Mouse (Mus musculus): Measurements from ENCODE around the gene P2rx1. TPM values are rescaled to one million over a fixed set of nuclear protein-coding genes. Genes with fewer than 3 reads are reported as not detected.

The P2rx1 gene
- 0.29 and 0.75 TPM in 2 replicates for polyA plus RNA-seq (2014; fragmentation: Nextera tagmentation; extraction: Ambion mirVana)

- H3K27me3 ChIP-seq (ENCODE audit: control insufficient read depth, insufficient read depth, low read length) = no peaks in the 10 kb centered on the region
- 48% methylated on average over 7 of the region's 8 CpGs for WGBS
- H3K27ac ChIP-seq (ENCODE audit: low read depth, low read length) = no peak within 1 kb of the TSS
- H3K4me3 ChIP-seq (ENCODE audit: low read depth, low read length) = no peak within 1 kb of the TSS
- H3K4me1 ChIP-seq (ENCODE audit: control insufficient read depth, insufficient read depth, low read length) = no peaks in the 10 kb centered on the region
- ATAC-seq (ENCODE audit: low read depth) = no peak
- no peaks in the 10 kb centered on the region for H3K9me3 ChIP-seq (ENCODE audit: control insufficient read depth, low read length)
- H3K4me2 ChIP-seq (ENCODE audit: low read depth, low read length) = no peak within 1 kb of the TSS
- no peak within 1 kb of the TSS for H3K9ac ChIP-seq (replicated peaks; ENCODE audit: low read depth, low read length)
- H3K36me3 ChIP-seq (ENCODE audit: control insufficient read depth, insufficient read depth, low read length) = no peaks in the 10 kb centered on the region
Measured at GRCm38 (mm10) chr11:72998771-72999170, at the start of gene P2rx1. Gene P2rx1, plus strand, starts transcription at chr11:72999103.

GRCm38 (mm10) chr11:72951137-72952000 lies 47.5 kb upstream of the P2rx1 start:
- no peak for ATAC-seq (ENCODE audit: low read depth)
- H3K9me3 ChIP-seq (ENCODE audit: control insufficient read depth, low read length) = no peaks in the 10 kb centered on the region
- H3K9ac ChIP-seq (replicated peaks; ENCODE audit: low read depth, low read length) = no peak overlapping the region
- H3K4me2 ChIP-seq (ENCODE audit: low read depth, low read length) = no peak overlapping the region
- H3K27me3 ChIP-seq (ENCODE audit: control insufficient read depth, insufficient read depth, low read length) = no peaks in the 10 kb centered on the region
- 69% methylated on average over 22 of the region's 22 CpGs for WGBS
- H3K4me1 ChIP-seq (ENCODE audit: control insufficient read depth, insufficient read depth, low read length) = no peaks in the 10 kb centered on the region
- no peaks in the 10 kb centered on the region for H3K36me3 ChIP-seq (ENCODE audit: control insufficient read depth, insufficient read depth, low read length)
- no peak overlapping the region for H3K4me3 ChIP-seq (ENCODE audit: low read depth, low read length)
- no peak overlapping the region for H3K27ac ChIP-seq (ENCODE audit: low read depth, low read length)

GRCm38 (mm10) chr11:72952226-72952625 lies 46.7 kb upstream of the P2rx1 start:
- H3K4me2 ChIP-seq (ENCODE audit: low read depth, low read length) = no peak overlapping the region
- no peak overlapping the region for H3K27ac ChIP-seq (ENCODE audit: low read depth, low read length)
- no peaks in the 10 kb centered on the region for H3K4me1 ChIP-seq (ENCODE audit: control insufficient read depth, insufficient read depth, low read length)
- no peak overlapping the region for H3K9ac ChIP-seq (replicated peaks; ENCODE audit: low read depth, low read length)
- no peaks in the 10 kb centered on the region for H3K9me3 ChIP-seq (ENCODE audit: control insufficient read depth, low read length)
- ATAC-seq (ENCODE audit: low read depth) = no peak
- no peaks in the 10 kb centered on the region for H3K27me3 ChIP-seq (ENCODE audit: control insufficient read depth, insufficient read depth, low read length)
- 67% methylated on average over 3 of the region's 3 CpGs for WGBS
- H3K36me3 ChIP-seq (ENCODE audit: control insufficient read depth, insufficient read depth, low read length) = no peaks in the 10 kb centered on the region
- H3K4me3 ChIP-seq (ENCODE audit: low read depth, low read length) = no peak overlapping the region

- Histone ChIP-seq H3K9me3 (ENCODE audit: control insufficient read depth, low read length) (no peaks in the 10 kb centered on the region), H3K27me3 (ENCODE audit: control insufficient read depth, insufficient read depth, low read length) (no peaks in the 10 kb centered on the region), H3K36me3 (ENCODE audit: control insufficient read depth, insufficient read depth, low read length) (no peaks in the 10 kb centered on the region), H3K4me3 (ENCODE audit: low read depth, low read length) (no peak overlapping the region), H3K27ac (ENCODE audit: low read depth, low read length) (no peak overlapping the region), H3K4me1 (ENCODE audit: control insufficient read depth, insufficient read depth, low read length) (no peaks in the 10 kb centered on the region), H3K9ac (replicated peaks; ENCODE audit: low read depth, low read length) (no peak overlapping the region), H3K4me2 (ENCODE audit: low read depth, low read length) (no peak overlapping the region)
- no peak for ATAC-seq (ENCODE audit: low read depth)
- WGBS = 90% methylated on average over 6 of the region's 6 CpGs
Measured at GRCm38 (mm10) chr11:72952697-72953096, 46.2 kb upstream of the P2rx1 start.

- H3K9ac ChIP-seq (replicated peaks; ENCODE audit: low read depth, low read length) = no peak overlapping the region
- no peak overlapping the region for H3K27ac ChIP-seq (ENCODE audit: low read depth, low read length)
- no peak overlapping the region for H3K4me2 ChIP-seq (ENCODE audit: low read depth, low read length)
- H3K36me3 ChIP-seq (ENCODE audit: control insufficient read depth, insufficient read depth, low read length) = no peaks in the 10 kb centered on the region
- H3K4me1 ChIP-seq (ENCODE audit: control insufficient read depth, insufficient read depth, low read length) = no peaks in the 10 kb centered on the region
- no peak overlapping the region for H3K4me3 ChIP-seq (ENCODE audit: low read depth, low read length)
- no peaks in the 10 kb centered on the region for H3K9me3 ChIP-seq (ENCODE audit: control insufficient read depth, low read length)
- no peak for ATAC-seq (ENCODE audit: low read depth)
- H3K27me3 ChIP-seq (ENCODE audit: control insufficient read depth, insufficient read depth, low read length) = no peaks in the 10 kb centered on the region
- WGBS = 55% methylated on average over 1 of the region's 1 CpGs
Measured at GRCm38 (mm10) chr11:72953116-72953439, 45.8 kb upstream of the P2rx1 start.

GRCm38 (mm10) chr11:72953440-72954151 lies 45.3 kb upstream of the P2rx1 start:
- H3K9me3 ChIP-seq (ENCODE audit: control insufficient read depth, low read length) = no peaks in the 10 kb centered on the region
- no peak overlapping the region for H3K27ac ChIP-seq (ENCODE audit: low read depth, low read length)
- H3K4me2 ChIP-seq (ENCODE audit: low read depth, low read length) = no peak overlapping the region
- H3K4me1 ChIP-seq (ENCODE audit: control insufficient read depth, insufficient read depth, low read length) = no peaks in the 10 kb centered on the region
- H3K27me3 ChIP-seq (ENCODE audit: control insufficient read depth, insufficient read depth, low read length) = no peaks in the 10 kb centered on the region
- H3K4me3 ChIP-seq (ENCODE audit: low read depth, low read length) = no peak overlapping the region
- no peak for ATAC-seq (ENCODE audit: low read depth)
- WGBS = 93% methylated on average over 4 of the region's 4 CpGs
- H3K36me3 ChIP-seq (ENCODE audit: control insufficient read depth, insufficient read depth, low read length) = no peaks in the 10 kb centered on the region
- H3K9ac ChIP-seq (replicated peaks; ENCODE audit: low read depth, low read length) = no peak overlapping the region

GRCm38 (mm10) chr11:72954216-72954615 lies 44.7 kb upstream of the P2rx1 start:
- no peak overlapping the region for H3K27ac ChIP-seq (ENCODE audit: low read depth, low read length)
- 80% methylated on average over 4 of the region's 4 CpGs for WGBS
- ATAC-seq (ENCODE audit: low read depth) = no peak

GRCm38 (mm10) chr11:72955339-72955974 lies 43.4 kb upstream of the P2rx1 start:
- H3K27ac ChIP-seq (ENCODE audit: low read depth, low read length) = no peak overlapping the region
- ATAC-seq (ENCODE audit: low read depth) = no peak
- no peak overlapping the region for H3K4me2 ChIP-seq (ENCODE audit: low read depth, low read length)
- H3K9me3 ChIP-seq (ENCODE audit: control insufficient read depth, low read length) = no peaks in the 10 kb centered on the region
- peaks cover 11% of the 10 kb centered on the region for H3K27me3 ChIP-seq (ENCODE audit: control insufficient read depth, insufficient read depth, low read length)
- no peak overlapping the region for H3K4me3 ChIP-seq (ENCODE audit: low read depth, low read length)
- no peak overlapping the region for H3K9ac ChIP-seq (replicated peaks; ENCODE audit: low read depth, low read length)
- H3K4me1 ChIP-seq (ENCODE audit: control insufficient read depth, insufficient read depth, low read length) = no peaks in the 10 kb centered on the region
- H3K36me3 ChIP-seq (ENCODE audit: control insufficient read depth, insufficient read depth, low read length) = no peaks in the 10 kb centered on the region
- WGBS = 69% methylated on average over 5 of the region's 5 CpGs

More at GRCm38 (mm10) chr11:72954216-72954615, 44.7 kb upstream of the P2rx1 start:
- no peak overlapping the region for H3K4me3 ChIP-seq (ENCODE audit: low read depth, low read length)
- no peaks in the 10 kb centered on the region for H3K36me3 ChIP-seq (ENCODE audit: control insufficient read depth, insufficient read depth, low read length)
- no peaks in the 10 kb centered on the region for H3K9me3 ChIP-seq (ENCODE audit: control insufficient read depth, low read length)
- H3K27me3 ChIP-seq (ENCODE audit: control insufficient read depth, insufficient read depth, low read length) = no peaks in the 10 kb centered on the region
- H3K4me1 ChIP-seq (ENCODE audit: control insufficient read depth, insufficient read depth, low read length) = no peaks in the 10 kb centered on the region
- H3K4me2 ChIP-seq (ENCODE audit: low read depth, low read length) = no peak overlapping the region
- H3K9ac ChIP-seq (replicated peaks; ENCODE audit: low read depth, low read length) = no peak overlapping the region

- H3K27ac ChIP-seq (ENCODE audit: low read depth, low read length) = no peak overlapping the region
- H3K9ac ChIP-seq (replicated peaks; ENCODE audit: low read depth, low read length) = no peak overlapping the region
- no peaks in the 10 kb centered on the region for H3K36me3 ChIP-seq (ENCODE audit: control insufficient read depth, insufficient read depth, low read length)
- no peak overlapping the region for H3K4me3 ChIP-seq (ENCODE audit: low read depth, low read length)
- peaks cover 27% of the 10 kb centered on the region for H3K27me3 ChIP-seq (ENCODE audit: control insufficient read depth, insufficient read depth, low read length)
- H3K4me2 ChIP-seq (ENCODE audit: low read depth, low read length) = no peak overlapping the region
- no peak for ATAC-seq (ENCODE audit: low read depth)
- H3K9me3 ChIP-seq (ENCODE audit: control insufficient read depth, low read length) = no peaks in the 10 kb centered on the region
- 64% methylated on average over 2 of the region's 2 CpGs for WGBS
- no peaks in the 10 kb centered on the region for H3K4me1 ChIP-seq (ENCODE audit: control insufficient read depth, insufficient read depth, low read length)
Measured at GRCm38 (mm10) chr11:72957318-72957717, 41.6 kb upstream of the P2rx1 start.

Data from neural tube, embryonic 14.5 days (tissue).